Mouse (Mus musculus) cerebellum, postnatal 36 days (tissue): ENCODE data around the gene Hpgd.
"Not testable (repeated sequence)": the region's sequence is repeated elsewhere in the genome, so short reads cannot be mapped to it uniquely, and the experiment has no call there.

Source experiments
- DNase-seq, 2 experiments: peaks; one replicate each; pipeline ENCODE4 v3.0.0; 2021 to 2022; ENCODE audit warnings: mixed read lengths in 2 of 2

The Hpgd gene

GRCm38 (mm10) chr8:56294373-56294877, at the start of gene Hpgd:
Gene Hpgd, plus strand, starts transcription at chr8:56294585.
- peak; percentile 3 for DNase-seq

GRCm38 (mm10) chr8:56251728-56252127, 42.7 kb upstream of the Hpgd start:
- DNase-seq = not testable (repeated sequence)

DNA sequence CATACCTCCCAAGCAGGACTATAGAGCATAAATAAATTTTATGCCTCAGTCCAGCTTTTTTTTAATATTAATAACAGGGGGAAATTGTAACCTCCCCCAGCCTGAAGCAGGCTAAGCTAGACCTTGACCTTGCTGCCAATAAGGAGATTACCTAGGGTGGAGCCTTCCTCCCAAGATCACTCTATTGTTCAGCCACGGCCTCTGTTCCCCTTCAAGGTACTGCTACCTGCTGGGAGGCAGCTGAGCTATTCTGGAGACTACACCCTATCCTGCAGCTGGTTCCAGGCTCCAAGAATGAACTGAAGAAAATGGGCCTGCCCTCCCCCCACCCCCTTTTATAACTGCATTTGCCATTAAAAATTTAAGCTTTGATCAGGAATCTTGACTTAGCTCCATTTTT, 42.1 kb upstream of the Hpgd start:
- no peak for DNase-seq

GRCm38 (mm10) chr8:56261190-56261589, 33.2 kb upstream of the Hpgd start:
- DNase-seq = no peak

DNA sequence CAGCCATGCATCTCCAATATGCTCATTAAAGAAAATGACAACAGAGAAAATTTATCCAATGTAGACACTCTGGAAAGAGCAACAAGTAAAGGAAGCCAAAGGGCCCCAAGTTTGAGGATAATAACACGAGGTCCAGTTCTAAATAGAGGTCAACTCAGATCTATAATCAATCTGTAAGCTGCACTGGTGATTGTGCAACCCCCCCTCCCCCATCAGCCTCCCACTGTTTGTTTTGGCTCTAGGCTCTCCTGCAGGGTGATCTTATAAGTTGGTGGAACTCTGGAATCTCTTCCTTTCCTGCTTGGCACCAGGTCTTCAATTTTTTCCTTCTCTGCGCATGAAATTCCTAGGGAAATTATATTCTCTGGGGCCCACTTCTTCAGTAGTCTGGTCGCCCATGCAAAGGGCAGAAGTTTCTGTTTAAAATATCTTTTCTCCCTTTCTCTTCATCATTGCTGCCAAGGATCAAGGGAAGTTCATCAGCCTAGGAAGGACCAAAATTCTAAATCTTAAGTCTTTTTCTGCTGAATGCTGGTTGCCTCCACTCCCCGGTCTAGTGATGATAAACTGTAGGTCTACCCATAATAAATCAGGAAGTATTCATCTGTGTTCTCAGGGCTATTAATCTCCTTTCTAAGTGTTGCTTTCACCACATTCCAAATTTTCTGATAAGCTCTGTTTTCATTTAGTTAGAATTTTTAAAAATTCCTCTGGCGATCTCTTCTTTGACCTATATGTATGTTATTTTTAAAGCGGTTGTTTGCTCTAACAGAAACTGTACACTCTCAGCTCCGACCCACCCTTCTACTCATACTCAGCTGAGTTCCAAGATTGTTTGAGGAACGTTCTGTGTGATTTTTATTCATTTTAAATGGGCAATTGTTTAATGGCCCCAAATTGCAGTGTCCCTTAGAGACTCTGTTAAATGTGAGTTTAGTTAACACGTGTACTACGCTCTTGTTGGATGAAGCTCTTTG, 24.4 kb upstream of the Hpgd start:
- no peak for DNase-seq

DNA sequence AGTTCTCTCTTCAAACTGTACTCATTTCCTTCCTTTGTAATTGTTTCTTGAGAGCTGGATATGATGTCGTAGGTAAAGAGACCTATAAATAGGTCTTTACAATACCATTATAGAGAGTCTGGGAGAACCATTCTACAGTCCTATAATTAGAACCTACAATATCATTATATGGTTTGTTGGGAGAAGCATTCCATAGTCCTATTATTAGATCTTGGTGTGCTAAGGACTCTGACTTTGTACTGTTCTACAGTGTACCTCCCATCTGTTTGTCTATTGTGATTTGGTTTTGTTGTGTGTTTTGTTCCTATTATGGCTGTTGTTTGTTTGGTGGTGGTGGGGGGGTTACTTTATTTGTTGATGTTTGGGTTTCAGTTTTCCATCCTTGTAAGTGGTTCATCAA, 21.5 kb upstream of the Hpgd start:
- no peak for DNase-seq

- no peak for DNase-seq
These were observed 19.1 kb upstream of the Hpgd start for GRCm38 (mm10) chr8:56275316-56275715.

- DNase-seq = no peak
These were observed 16.4 kb upstream of the Hpgd start for GRCm38 (mm10) chr8:56277810-56278528.

DNA sequence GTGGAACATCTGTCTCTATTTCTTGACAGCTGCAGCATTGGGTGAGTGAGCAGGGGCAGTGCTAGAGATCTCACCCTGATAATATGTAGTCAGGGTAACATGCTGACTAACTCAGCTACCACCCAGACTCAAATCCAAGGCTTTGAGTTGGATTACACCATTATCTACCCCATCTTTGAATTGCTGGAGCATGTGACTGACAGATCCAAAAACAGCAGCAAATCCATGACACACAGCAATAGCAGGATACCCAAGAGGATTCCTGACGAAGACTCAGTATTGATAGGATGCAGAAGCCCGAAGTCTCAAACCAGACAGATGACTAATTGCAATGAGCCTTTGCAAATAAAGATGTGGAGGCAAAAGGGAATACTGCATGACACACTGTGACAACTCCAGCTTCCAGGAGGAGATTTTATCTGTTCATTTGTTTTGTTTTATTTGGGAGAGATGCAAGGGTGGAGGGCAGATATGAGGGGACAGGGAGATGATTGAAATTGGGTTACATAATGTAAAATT, 15.8 kb upstream of the Hpgd start:
- no peak for DNase-seq

DNA sequence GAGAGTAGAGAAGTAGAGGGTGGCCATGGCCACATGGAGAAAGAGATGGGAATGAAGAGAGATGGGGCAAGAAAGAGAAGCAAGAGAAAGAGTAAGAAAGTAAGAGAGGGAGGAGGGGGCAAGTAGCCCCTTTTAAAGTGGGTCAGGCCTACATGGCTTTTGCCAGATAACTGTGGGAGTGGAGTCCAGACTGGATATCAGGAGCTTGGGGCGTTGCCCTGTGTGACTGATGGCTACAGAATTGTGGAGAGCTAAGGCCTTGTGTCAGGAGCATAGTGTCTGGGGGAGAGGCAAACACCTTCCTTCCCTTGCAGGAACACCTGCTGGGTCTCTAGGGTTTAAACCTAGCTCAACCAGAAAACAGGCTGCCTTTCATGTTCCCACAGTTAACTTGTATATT, 10.4 kb upstream of the Hpgd start:
- no peak for DNase-seq

- DNase-seq = no peak
These were observed 9.4 kb upstream of the Hpgd start for GRCm38 (mm10) chr8:56284957-56285356.

DNA sequence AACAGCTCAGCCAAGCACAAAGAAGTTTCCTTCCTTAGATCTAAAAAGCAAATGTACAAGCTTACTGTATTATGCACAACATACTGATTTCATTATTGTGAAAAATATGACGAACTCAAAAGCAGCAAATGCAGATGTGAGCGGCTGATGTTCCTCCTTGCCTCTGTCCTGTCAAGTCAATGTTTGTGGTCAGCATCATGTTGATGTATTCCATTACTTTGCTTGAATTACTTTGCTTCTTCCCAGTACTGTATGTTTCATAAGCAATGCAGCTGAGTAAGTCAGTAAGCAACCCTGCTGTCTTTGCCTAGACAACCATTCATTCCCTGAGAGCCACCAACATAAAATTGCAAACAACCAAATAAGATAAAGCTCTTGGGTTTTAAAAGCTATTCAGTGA, 7.7 kb upstream of the Hpgd start:
- DNase-seq = no peak

- no peak for DNase-seq
These were observed 6.9 kb upstream of the Hpgd start for GRCm38 (mm10) chr8:56287370-56288072.

DNA sequence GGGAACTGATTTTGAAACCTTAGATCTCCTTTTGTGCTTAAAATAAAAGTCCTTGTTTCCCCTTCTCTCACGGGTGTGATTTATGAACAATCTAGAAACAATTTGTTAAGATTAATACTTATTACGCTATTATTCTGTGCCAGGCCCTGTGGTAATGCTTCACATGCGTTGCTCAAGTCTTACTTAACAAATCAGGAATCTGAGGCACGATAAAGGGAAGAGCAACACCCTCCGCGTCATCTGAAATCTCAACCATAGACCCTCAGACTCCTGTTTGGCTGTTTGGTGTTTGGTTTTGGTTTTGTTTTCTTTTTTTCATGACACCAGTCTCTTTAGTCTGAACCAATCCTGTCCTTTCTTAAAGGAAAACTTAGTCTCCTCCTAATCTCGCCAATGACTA, 2.1 kb upstream of the Hpgd start:
- DNase-seq = no peak

DNA sequence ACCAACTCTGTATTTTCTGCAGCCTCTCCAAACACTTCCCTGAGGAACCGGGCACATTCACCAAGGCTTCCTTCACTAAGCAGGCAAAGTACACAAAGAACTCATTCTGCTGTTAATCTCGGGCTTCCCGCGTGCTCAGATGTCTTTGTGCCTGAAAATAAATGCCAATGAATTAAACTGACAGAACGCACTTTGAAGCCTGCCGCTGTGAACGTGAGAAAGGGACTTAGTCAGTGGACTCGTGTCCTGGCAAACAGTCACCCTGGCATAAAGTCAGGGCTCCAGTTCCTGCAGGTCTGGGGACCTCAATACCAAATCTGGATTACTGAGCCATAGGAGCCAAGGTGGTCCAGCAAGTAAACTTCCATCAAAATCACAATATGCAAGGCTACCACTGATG, 905 bp upstream of the Hpgd start:
- DNase-seq = no peak

DNA sequence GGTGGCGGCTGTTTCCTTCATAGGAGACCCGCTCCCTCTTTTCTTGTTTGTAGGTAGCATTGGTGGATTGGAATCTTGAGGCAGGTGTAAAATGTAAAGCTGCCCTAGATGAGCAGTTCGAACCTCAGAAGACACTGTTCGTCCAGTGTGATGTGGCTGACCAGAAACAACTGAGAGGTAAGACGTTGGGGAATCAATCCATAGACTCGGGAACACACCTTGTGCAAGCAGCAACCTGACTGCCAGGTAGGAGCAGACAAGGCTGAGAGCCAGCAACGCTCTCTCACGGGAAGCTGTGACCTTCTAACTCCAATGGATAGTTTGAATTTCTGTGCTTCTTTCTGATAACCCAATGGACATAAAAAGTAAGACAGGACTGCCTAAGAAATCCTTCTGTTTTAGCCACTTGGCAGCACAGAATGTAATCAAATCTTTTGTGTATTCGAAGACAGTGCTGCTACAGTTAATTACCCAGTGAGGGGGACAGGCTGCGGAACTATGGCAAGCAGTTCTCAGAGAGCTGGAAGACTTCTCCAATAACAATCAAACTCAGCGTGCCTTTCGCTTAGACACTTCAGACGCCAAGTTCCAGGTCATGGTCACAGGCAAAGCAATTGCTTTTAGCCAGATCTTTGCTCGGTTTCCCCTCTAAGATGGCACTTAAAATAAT, 636 bp downstream of the Hpgd start:
- DNase-seq = no peak

DNA sequence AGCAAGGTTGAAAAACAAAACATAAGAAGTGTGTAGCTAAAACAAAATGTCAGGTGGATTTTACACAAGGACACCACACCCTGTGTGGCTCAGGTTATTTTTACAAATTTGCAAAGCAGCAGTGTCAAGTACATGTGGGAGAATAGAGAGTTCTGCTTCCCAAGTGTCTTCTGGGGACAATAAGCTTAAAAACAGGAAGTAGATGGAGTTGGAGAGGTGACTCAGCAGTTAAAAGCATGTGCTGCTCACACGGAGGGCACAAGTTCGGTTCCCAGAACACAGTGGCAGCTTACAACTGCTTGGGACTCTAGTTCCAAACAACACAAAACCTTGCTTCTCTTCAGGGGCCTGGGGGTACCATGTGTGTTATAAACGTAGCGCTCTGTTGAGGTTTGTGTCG, 5.0 kb downstream of the Hpgd start:
- no peak for DNase-seq

- not testable (repeated sequence) for DNase-seq
These were observed 6.9 kb downstream of the Hpgd start for GRCm38 (mm10) chr8:56301303-56301702.

DNA sequence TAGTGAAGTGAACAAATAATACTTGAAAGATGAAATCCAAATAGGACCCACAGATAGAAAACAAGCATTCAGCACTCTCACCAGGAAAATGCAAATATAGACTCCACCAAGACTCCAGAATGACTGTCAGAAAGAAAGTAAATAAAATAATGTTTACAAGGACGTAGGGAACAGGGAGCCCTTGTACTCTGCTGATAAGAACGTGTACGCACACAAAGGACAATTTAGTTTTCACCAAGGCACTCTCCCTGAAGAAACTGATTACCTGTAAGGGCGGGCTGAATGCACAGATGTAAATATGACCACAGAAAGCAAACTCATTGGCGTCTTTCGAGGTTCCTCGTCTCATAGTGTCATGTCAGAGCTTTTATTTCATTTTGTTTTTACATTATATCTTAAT, 10.2 kb downstream of the Hpgd start:
- DNase-seq = no peak

DNA sequence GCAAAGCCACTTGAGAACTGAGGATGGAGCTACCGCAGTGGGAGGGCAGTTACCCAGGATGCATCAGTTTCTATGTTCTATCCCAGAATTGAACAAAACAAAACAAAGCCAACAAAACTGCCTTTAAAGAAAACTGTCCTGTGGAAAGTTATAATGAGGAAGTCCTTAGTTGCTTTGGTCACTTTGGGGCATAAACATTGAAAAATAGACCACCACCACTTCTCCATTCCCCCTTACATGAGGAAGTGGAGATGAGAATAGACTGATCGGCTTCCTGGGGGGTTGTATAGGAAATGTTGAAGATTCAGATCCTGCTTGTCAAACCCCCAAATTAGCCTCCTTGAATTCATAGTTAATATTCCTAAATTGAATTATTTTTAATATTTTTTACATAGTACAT, 19.2 kb downstream of the Hpgd start:
- DNase-seq = no peak

GRCm38 (mm10) chr8:56315189-56315588, 20.8 kb downstream of the Hpgd start:
- no peak for DNase-seq

- no peak for DNase-seq
These were observed 28.9 kb downstream of the Hpgd start for GRCm38 (mm10) chr8:56323276-56323675.
